Mouse (Mus musculus): ENCODE results near the gene Hoxa13. TPM values are rescaled to one million over a fixed set of nuclear protein-coding genes. Genes with fewer than 3 reads are reported as not detected.

Gene Hoxa13
- polyA plus RNA-seq, 1 experiment: not detected

- 20% methylated on average over 12 of the region's 12 CpGs for WGBS
- no peak overlapping the region for H3K27ac ChIP-seq (ENCODE audit: control insufficient read depth, insufficient read depth, low read length)
- H3K27me3 ChIP-seq (ENCODE audit: control insufficient read depth, insufficient read depth, low read length): peaks cover 69% of the 10 kb centered on the region
- TF ChIP-seq POLR2A (IDR thresholded peaks at IDR 0.05; ENCODE audit: control insufficient read depth, extremely low read depth, insufficient read depth, low read length, poor library complexity): no peak
- no peak for DNase-seq
- H3K36me3 ChIP-seq (ENCODE audit: control insufficient read depth, insufficient read depth, low read length): no peaks in the 10 kb centered on the region
- peaks cover 13% of the 10 kb centered on the region for H3K4me1 ChIP-seq (replicated peaks; ENCODE audit: control insufficient read depth, insufficient read depth, low read length)
- no peak overlapping the region for H3K4me3 ChIP-seq (ENCODE audit: control insufficient read depth, insufficient read depth, low read length)
Observed at GRCm38 (mm10) chr6:52243681-52244121, 17.0 kb downstream of the Hoxa13 start.

GRCm38 (mm10) chr6:52242801-52243332 lies 17.8 kb downstream of the Hoxa13 start:
- Histone ChIP-seq H3K27me3 (ENCODE audit: control insufficient read depth, insufficient read depth, low read length) (peaks cover 65% of the 10 kb centered on the region; the same call in 1 of the 2 replicates), H3K27ac (ENCODE audit: control insufficient read depth, insufficient read depth, low read length) (no peak overlapping the region), H3K4me3 (ENCODE audit: control insufficient read depth, insufficient read depth, low read length) (no peak overlapping the region), H3K36me3 (ENCODE audit: control insufficient read depth, insufficient read depth, low read length) (no peaks in the 10 kb centered on the region), H3K4me1 (replicated peaks; ENCODE audit: control insufficient read depth, insufficient read depth, low read length) (peaks cover 13% of the 10 kb centered on the region)
- 38% methylated on average over 4 of the region's 4 CpGs for WGBS
- TF ChIP-seq POLR2A (IDR thresholded peaks at IDR 0.05; ENCODE audit: control insufficient read depth, extremely low read depth, insufficient read depth, low read length, poor library complexity): no peak
- no peak for TF ChIP-seq CTCF (IDR thresholded peaks at IDR 0.05; ENCODE audit: borderline replicate concordance, control insufficient read depth, extremely low read depth, insufficient read depth, low read length, poor library complexity)
- no peak for DNase-seq

DNA sequence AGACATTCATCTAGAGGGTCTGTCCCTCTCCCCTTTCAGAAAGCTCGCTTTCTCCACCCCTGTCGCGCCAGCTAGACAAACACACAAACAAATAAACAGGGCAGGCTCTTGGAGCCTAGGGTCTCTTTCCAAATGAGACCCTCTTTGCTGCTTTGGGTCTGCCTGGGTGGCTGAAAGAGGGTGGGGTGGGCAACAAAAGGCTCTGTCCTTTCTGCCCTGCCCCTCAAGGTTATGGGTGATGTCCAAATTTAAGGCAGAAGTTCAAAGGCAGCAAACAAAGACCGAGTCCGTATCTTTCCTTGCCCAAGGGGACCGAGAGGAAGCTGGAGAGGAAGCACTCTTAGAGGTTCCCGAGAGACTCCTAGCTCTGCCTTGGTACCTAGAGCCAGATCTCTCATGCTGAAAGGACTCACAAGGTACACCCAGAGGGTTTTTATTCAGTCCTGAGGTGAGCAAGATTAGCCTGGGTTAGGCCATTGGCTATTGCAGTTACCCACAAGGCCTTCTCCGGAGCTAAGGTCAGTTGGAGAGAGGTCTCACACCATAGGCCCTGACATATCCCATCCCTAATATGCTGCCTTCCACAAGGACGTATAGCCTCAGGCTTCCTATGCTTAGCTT lies 19.6 kb downstream of the Hoxa13 start:
- no peaks in the 10 kb centered on the region for H3K36me3 ChIP-seq (ENCODE audit: control insufficient read depth, insufficient read depth, low read length)
- peaks cover 58% of the 10 kb centered on the region for H3K27me3 ChIP-seq (ENCODE audit: control insufficient read depth, insufficient read depth, low read length)
- H3K27ac ChIP-seq (ENCODE audit: control insufficient read depth, insufficient read depth, low read length): no peak overlapping the region
- no peak for DNase-seq
- no peak overlapping the region for H3K4me3 ChIP-seq (ENCODE audit: control insufficient read depth, insufficient read depth, low read length)
- TF ChIP-seq POLR2A (IDR thresholded peaks at IDR 0.05; ENCODE audit: control insufficient read depth, extremely low read depth, insufficient read depth, low read length, poor library complexity) (no peak), CTCF (IDR thresholded peaks at IDR 0.05; ENCODE audit: borderline replicate concordance, control insufficient read depth, extremely low read depth, insufficient read depth, low read length, poor library complexity) (no peak)
- WGBS: 23% methylated on average over 9 of the region's 9 CpGs
- peaks cover 12% of the 10 kb centered on the region for H3K4me1 ChIP-seq (replicated peaks; ENCODE audit: control insufficient read depth, insufficient read depth, low read length)

- peak; percentile 81 for DNase-seq
- TF ChIP-seq POLR2A (IDR thresholded peaks at IDR 0.05; ENCODE audit: control insufficient read depth, extremely low read depth, insufficient read depth, low read length, poor library complexity) (no peak), CTCF (IDR thresholded peaks at IDR 0.05; ENCODE audit: borderline replicate concordance, control insufficient read depth, extremely low read depth, insufficient read depth, low read length, poor library complexity) (peak; percentile 95)
- peaks cover 54% of the 10 kb centered on the region for H3K27me3 ChIP-seq (ENCODE audit: control insufficient read depth, insufficient read depth, low read length)
- H3K27ac ChIP-seq (ENCODE audit: control insufficient read depth, insufficient read depth, low read length): no peak within 1 kb of the TSS
- WGBS: 6% methylated on average over 35 of the region's 35 CpGs
- H3K36me3 ChIP-seq (ENCODE audit: control insufficient read depth, insufficient read depth, low read length): no peaks in the 10 kb centered on the region
- no peak within 1 kb of the TSS for H3K4me3 ChIP-seq (ENCODE audit: control insufficient read depth, insufficient read depth, low read length)
- H3K4me1 ChIP-seq (replicated peaks; ENCODE audit: control insufficient read depth, insufficient read depth, low read length): peaks cover 8% of the 10 kb centered on the region
Observed at GRCm38 (mm10) chr6:52240389-52241000, 20.2 kb downstream of the Hoxa13 start, which contains the start of gene Hoxa10. Gene Hoxa10 (minus strand): TSS chr6:52240854.

DNA sequence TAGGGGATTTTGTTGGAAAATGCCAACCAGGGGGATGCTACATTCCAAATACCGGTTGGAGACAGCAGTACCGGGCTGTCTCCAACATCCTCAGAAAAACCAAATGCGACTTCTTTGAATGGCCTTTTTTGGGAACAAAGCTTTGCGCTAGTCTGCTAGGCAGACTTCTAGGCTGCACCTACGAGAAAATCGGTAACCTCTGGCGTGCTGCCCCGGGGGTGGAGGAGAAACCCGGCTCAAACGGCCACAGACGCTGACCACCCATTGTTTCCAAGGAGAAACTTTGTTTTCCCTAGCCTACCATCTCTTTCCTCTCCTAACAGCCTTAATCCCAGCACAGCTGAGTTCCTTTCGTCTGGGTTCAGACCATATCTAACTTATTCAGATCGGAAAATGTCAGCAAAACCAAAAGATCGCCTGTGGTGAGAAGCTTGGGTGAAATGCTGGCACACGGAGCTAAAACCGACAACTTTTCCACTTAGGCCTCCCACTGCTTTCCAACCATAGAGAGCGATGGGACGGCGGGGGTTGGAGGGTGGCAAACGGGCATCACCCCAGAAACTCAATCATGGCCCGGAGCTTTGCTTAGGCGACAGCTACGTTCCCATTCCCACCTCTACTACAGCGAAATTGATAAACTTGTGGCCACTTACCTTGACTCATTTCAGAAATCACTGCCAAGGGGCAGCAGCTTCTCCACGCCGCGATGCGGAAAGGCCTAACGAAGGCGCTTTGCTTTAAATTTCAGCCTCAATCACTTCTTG lies 20.9 kb downstream of the Hoxa13 start:
- WGBS: 10% methylated on average over 30 of the region's 30 CpGs

DNA sequence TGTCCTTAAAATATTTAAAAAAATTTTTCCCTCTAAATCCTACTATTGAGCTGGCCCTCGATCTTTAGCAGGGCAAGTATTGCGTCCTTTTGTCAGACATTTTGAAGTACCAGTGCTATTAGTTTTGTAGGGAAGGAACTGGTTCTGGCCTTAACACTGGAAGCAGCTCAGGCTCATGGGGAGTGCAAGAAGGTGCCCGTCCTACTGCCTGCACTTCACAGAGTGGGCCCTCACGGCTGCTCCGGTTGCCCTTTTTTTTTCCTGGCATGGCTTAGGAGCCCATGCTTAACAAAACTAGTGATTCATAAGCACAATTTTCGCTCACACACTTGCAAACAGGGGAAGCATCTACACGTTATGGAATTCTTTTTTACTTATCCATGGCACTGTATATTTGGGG lies 21.7 kb downstream of the Hoxa13 start:
- Histone ChIP-seq H3K4me3 (ENCODE audit: control insufficient read depth, insufficient read depth, low read length) (no peak overlapping the region), H3K4me1 (replicated peaks; ENCODE audit: control insufficient read depth, insufficient read depth, low read length) (peaks cover 3% of the 10 kb centered on the region; the same call in 1 of the 2 replicates), H3K27me3 (ENCODE audit: control insufficient read depth, insufficient read depth, low read length) (peaks cover 54% of the 10 kb centered on the region), H3K27ac (ENCODE audit: control insufficient read depth, insufficient read depth, low read length) (no peak overlapping the region), H3K36me3 (ENCODE audit: control insufficient read depth, insufficient read depth, low read length) (no peaks in the 10 kb centered on the region)
- TF ChIP-seq POLR2A (IDR thresholded peaks at IDR 0.05; ENCODE audit: control insufficient read depth, extremely low read depth, insufficient read depth, low read length, poor library complexity) (no peak), CTCF (IDR thresholded peaks at IDR 0.05; ENCODE audit: borderline replicate concordance, control insufficient read depth, extremely low read depth, insufficient read depth, low read length, poor library complexity) (no peak)
- WGBS: 35% methylated on average over 7 of the region's 7 CpGs
- no peak for DNase-seq

More for the DNA sequence above, 20.9 kb downstream of the Hoxa13 start:
- Histone ChIP-seq H3K27me3 (ENCODE audit: control insufficient read depth, insufficient read depth, low read length) (peaks cover 50% of the 10 kb centered on the region), H3K27ac (ENCODE audit: control insufficient read depth, insufficient read depth, low read length) (no peak overlapping the region), H3K4me3 (ENCODE audit: control insufficient read depth, insufficient read depth, low read length) (no peak overlapping the region), H3K36me3 (ENCODE audit: control insufficient read depth, insufficient read depth, low read length) (no peaks in the 10 kb centered on the region), H3K4me1 (replicated peaks; ENCODE audit: control insufficient read depth, insufficient read depth, low read length) (peaks cover 1% of the 10 kb centered on the region; the same call in 1 of the 2 replicates)
- no peak for DNase-seq
- TF ChIP-seq CTCF (IDR thresholded peaks at IDR 0.05; ENCODE audit: borderline replicate concordance, control insufficient read depth, extremely low read depth, insufficient read depth, low read length, poor library complexity): no peak
- no peak for TF ChIP-seq POLR2A (IDR thresholded peaks at IDR 0.05; ENCODE audit: control insufficient read depth, extremely low read depth, insufficient read depth, low read length, poor library complexity)

Data from thymus, adult 2 months (tissue).